Mouse (Mus musculus) urinary bladder, postnatal 4 days (tissue): ENCODE results near the gene Dedd2.
"Not testable (repeated sequence)": the region's sequence is repeated elsewhere in the genome, so short reads cannot be mapped to it uniquely, and the experiment has no call there.

Source experiments
- DNase-seq, 2 experiments: peaks; one replicate each; pipeline ENCODE4 v3.0.0; 2021 to 2022; ENCODE audit warnings: low spot score in 2 of 2

Dedd2 gene

DNA sequence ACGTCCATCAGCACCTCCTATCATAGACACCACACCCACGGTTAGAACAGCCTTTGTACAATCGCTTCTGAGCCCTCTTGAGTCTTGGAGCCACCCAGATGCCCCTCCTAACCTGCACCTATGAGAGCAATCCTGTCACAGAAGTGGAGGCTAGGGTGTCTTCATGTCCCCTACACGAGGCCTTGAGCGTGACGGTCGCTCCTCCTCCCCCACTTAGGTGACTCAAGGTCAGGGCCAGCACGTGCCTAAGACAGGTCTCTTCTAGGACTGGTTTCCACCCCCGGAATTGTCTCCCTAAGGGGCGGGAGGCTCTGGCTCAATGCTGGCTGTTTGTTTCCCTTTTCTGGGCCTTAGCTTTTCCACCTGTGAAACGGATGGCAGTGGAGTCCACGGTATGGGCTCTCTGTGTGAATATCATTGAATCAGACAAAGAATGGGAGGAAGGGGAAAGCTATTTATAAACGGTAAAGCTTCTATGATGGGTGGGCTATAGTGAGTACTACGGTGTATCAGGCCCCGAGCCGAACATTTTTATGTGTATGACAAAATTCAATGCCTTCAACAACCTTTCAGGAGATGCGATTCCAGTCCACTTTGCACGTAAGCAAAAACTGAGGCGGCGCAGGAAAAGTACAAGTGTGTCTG, at the start of gene Dedd2:
Gene Dedd2, minus strand, starts transcription at position 159 of the 645 bp plus-strand sequence.
- no peak for DNase-seq

DNA sequence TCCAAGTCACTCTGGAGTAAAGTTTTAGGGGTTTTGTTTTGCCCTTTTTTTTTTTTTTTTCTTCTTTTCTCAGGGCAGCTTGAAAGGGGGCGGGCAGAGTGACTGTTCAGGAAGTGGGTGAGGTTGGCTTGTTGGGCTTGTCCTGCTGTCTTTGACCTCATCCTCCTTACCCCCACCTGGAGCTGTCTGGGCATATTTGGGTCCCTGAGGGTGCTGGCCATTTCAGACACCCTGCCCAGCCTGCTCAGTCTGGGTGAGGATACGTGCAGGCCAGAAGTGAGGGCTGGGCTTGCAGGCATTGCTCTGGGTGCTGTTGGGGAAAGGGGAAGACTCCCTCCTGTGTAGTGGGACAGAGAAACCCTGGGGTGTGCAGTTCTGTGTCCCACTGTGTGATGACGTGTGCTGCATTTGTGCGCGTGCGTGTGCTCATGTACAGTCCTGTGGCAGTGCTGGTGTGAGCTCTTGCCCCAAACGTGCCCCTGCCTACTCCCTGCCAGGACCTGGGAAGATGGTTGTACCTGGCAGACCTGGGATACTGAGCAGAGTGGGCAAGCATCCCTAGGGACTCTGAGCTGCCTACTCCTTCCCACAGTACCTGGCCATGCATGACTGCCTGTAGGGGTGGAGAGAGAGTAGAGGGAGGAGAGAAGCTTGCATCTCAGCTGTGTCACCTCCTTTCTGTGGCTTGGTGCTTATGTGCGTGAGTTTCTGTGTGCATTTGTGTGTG, 49.3 kb upstream of the Dedd2 start:
- DNase-seq, result no peak

DNA sequence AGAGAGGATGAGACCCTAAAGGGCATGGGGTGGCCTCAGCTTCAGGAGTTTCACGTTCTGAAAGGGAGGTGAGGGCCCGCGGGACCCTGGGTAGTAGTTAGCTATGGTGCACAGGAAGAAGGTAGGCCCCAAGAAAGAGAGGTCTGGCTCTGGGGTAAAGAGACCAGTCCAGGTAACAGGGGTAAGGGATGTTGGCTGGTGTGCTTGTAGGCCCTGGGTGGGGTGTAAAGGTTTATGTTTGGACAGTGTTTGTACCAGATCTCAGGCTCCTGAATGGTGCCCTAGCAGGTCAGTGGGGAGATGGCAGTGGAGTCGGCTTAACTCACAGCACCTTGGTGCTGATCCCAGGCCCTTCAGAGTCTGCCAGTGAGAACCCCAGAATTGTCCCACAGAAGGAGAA, 48.6 kb upstream of the Dedd2 start:
- DNase-seq, result no peak

GRCm38 (mm10) chr7:25268588-25268987, 48.2 kb upstream of the Dedd2 start:
- DNase-seq, result no peak

GRCm38 (mm10) chr7:25267751-25268463, 47.5 kb upstream of the Dedd2 start:
- peak; percentile 99 to 100 for DNase-seq

- DNase-seq, result peak; percentile 98
Measured at GRCm38 (mm10) chr7:25267301-25267750, 46.9 kb upstream of the Dedd2 start, which contains the start of gene Cic. Cic (plus strand) TSS chr7:25267704.

DNA sequence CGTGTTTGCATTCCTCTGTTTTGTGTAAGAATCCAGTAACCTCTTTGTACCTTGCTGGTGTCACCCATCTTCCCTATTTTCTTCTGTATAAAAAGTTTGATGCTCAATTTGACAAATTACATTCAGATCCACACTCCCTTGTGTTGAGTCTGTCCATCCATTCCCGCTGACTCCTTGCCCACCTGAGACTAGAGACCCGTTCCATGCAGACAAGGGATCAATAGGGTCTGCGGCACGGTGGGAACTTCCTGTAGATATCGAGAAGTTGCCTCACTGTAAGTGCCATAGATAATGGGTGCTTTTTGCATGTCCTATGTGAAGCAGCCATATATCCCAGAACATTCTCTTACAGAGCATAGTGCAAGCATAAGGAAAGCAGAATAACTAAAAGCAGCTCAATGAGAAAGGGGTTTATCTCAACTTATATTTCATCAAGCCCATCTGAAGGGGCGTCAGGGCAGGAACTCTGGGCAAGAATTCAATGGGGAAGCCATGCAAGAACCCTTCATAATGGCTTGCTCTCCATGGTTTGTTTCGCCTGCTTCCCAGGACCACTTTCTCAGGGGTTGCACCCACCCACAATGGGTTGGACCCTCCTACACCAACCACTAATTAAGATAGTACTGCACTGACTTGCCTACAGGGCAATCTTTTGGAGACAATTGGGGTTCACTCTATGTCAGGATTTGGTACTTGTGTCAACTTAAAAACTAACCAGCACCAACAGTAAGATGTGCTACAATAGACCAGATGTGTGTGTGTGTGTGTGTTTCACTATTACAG, 46.0 kb upstream of the Dedd2 start:
- DNase-seq, result no peak

- DNase-seq, result not testable (repeated sequence)
Measured at GRCm38 (mm10) chr7:25265743-25266142, 45.3 kb upstream of the Dedd2 start.

GRCm38 (mm10) chr7:25263968-25264870, 43.8 kb upstream of the Dedd2 start:
- no peak for DNase-seq

GRCm38 (mm10) chr7:25261896-25262295, 41.5 kb upstream of the Dedd2 start:
- DNase-seq, result no peak

GRCm38 (mm10) chr7:25251822-25252221, 31.4 kb upstream of the Dedd2 start:
- DNase-seq, result no peak

- peak; percentile 73 to 83 for DNase-seq
Measured at GRCm38 (mm10) chr7:25251071-25251791, 30.8 kb upstream of the Dedd2 start.

GRCm38 (mm10) chr7:25250141-25250972, 29.9 kb upstream of the Dedd2 start, which contains the start of gene Erf:
Erf (minus strand) TSS chr7:25250761.
- DNase-seq, result peak; percentile 95 to 98

- DNase-seq, result peak; percentile 78 to 83
Measured at GRCm38 (mm10) chr7:25249314-25250140, 29.1 kb upstream of the Dedd2 start.

DNA sequence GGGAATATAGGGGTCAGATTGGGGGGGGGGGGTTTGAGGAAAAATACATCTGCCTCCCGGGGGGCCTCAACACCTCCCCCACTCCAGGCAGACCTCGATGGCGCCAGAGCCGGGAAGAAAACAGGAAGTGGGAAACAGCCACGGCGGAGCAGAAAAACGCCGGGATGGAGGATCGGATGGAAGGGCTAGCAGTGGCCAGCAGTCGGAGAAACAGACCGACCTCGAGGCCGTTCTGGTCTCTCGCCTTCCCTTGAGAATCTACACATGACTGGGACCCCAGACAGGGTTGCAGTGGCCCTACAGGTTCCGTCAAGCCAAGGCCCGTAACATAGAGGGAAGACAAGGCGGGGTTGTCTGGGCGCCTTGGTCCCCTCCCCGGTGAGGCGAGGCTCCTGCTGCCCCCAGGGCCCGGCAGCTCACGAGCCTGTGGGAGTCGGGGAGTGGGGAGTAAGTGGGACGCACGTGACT, 28.5 kb upstream of the Dedd2 start:
- DNase-seq, result no peak

DNA sequence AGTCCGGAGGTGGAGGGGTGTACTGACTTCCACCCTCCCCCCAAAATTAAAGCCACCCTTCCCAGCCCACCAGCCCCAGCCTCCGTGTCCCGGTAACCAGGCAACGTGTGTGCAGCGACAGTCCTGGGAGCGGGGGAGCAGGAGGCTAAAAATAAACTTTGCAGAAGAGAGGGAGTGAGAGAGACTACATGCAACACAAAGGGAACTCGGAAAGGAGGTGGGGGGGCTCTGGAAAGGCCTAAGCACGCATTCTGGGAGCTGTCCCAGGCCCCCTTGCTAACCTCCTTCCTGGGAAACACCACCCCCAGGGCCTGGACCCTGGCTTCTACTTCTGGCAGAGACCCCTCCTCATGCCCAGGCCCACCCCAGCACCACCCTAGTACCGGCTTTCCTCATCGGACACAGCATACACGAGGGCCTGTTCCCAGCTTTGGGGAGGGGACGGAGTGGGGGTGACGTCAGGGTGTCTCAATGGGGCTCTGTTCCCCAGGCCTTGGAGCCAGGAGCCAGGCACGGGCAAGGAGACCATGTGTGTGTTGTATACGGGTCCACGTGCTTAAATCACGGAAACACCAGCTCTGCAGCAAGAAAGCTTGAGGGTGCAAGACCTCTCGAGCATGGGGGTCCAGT, 27.7 kb upstream of the Dedd2 start:
- DNase-seq, result peak in 1 of 2 experiments; percentile 50

DNA sequence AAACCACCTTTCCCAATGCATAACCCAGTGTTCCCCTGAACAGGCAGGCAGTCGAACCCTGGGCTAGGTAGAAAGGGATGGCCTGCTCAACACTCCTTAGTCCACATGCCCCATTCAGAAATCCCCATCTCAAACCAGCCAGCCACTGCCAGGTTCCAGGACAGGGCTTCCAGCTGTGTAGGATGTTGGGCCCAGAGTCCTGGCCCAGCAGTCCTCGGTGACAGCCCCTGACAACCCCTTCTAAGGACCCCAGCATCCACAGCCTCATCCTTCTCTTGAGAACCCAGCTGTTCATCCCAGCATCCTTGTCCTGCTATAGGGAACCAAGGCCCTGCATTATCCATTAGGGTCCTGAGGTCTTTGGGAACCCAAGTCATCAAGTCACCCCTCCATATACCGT, 27.1 kb upstream of the Dedd2 start:
- DNase-seq, result no peak

DNA sequence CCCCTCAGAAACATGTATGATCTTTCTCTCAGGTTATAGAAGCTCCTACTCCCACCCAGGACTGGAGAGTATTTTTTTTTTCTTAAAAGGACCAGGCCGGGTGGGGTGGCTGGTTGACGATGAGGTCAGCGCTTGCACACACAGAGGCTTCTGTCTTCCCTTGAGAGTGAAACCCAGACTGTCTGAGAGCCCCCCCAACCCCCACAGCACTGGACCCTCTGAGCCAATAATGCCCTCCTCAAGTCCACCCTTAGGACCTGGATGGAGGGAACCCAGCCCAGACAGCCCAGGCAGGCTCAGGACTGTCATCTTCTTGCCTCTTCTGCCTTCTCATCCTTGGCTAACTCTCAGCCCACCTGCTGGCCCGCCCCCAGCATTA, 26.3 kb upstream of the Dedd2 start:
- no peak for DNase-seq
